Mouse (Mus musculus) embryonic facial prominence, embryonic 13.5 days (tissue): ENCODE measurements around the gene Cngb1. TPM values are rescaled to one million over a fixed set of nuclear protein-coding genes. Genes with fewer than 3 reads are reported as not detected.
"Not testable (repeated sequence)": the region's sequence is repeated elsewhere in the genome, so short reads cannot be mapped to it uniquely, and the experiment has no call there.

Experiments
- ATAC-seq: fragments of 200-750 bp; cut with Nextera tagmentation; 2 replicates; pipeline ENCODE4 v1.8.0; 2017; ENCODE audit warnings: low read depth; ENCODE audit not compliant: insufficient number of reproducible peaks, insufficient read depth, low FRiP score, low TSS enrichment
- H3K27ac ChIP-seq: fragments of 300-500 bp; sonication (generic); 2 replicates; pipeline ENCODE4 v1.5.1; 2015; ENCODE audit warnings: moderate library complexity, mild to moderate bottlenecking, inconsistent platforms
- H3K27me3 ChIP-seq: fragments of 300-500 bp; sonication (generic); 2 replicates; pipeline ENCODE4 v1.6.1; 2015; ENCODE audit warnings: mild to moderate bottlenecking, inconsistent platforms
- H3K36me3 ChIP-seq: fragments of 300-500 bp; sonication (generic); 2 replicates; pipeline ENCODE4 v1.6.1; 2015; ENCODE audit warnings: mild to moderate bottlenecking, inconsistent platforms
- H3K4me1 ChIP-seq: fragments of 300-500 bp; sonication (generic); 2 replicates; pipeline ENCODE4 v1.6.1; 2015; ENCODE audit warnings: inconsistent platforms
- H3K4me2 ChIP-seq: fragments of 300-500 bp; sonication (generic); 2 replicates; pipeline ENCODE4 v1.6.1; 2015; ENCODE audit warnings: moderate library complexity, mild to moderate bottlenecking, inconsistent platforms
- H3K4me3 ChIP-seq: fragments of 300-500 bp; sonication (generic); 2 replicates; pipeline ENCODE4 v1.5.1; 2015; ENCODE audit warnings: mild to moderate bottlenecking, inconsistent platforms
- H3K9ac ChIP-seq: fragments of 300-500 bp; sonication (generic); 2 replicates; pipeline ENCODE4 v1.6.1; 2015; ENCODE audit warnings: mild to moderate bottlenecking, inconsistent platforms
- H3K9me3 ChIP-seq: fragments of 300-500 bp; sonication (generic); 2 replicates; pipeline ENCODE4 v1.6.1; 2016; ENCODE audit warnings: inconsistent platforms
- WGBS: fragments of 180-500 bp; shearing (Covaris S2); methylation state at CpG from one replicate; pipeline ENCODE4 v1.1.7; 2015; ENCODE audit warnings: mixed read lengths; 5-methylcytosine and 5-hydroxymethylcytosine counted together
- polyA plus RNA-seq: library from polyadenylated mRNA; unstranded; fragments of >200 nt; fragmentation: Nextera tagmentation; extraction: Ambion mirVana; gene quantifications from 2 replicates; pipeline ENCODE4 v1.2.1, GENCODE M21; 2015

Gene Cngb1
- polyA plus RNA-seq, 1 experiment from 2014 or later, result 0.14 TPM

DNA sequence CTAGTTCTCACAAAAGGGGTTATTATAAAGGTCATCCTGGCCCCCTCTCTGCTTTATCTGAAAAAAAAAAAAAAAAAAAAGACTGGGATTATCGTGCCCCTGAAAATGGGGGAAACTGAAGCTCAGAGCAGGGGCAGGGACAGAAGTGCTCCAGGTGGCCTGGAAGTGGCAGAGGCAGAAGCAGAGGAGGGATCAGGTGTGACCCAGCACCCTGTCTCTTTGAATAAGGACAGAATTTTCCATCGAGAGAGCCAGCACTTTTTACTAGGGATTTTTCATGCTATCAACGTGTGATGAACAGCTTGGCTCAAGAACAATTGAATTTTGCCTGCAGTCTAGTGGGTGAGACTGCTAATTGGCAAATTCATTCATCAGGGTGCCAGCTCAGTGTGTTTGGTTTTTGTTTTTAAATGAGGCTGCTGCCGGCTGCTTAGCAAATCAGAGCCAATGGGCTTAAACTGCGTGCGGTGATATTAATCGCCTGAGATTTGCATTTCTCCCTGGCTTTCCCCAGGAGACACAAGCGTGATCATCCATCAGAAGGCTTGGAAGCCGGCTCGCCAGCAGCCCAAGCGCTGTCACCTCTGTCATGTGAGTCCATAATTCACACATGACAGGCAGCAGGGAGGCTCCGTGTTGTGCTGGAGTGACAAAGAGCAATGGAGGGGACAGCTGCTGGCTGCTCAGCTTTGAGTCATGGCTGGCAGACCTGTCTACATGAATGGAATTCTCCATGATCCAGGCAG is 63.4 kb downstream of the Cngb1 start:
- peaks cover 4% of the 10 kb centered on the region; the same call in 1 of the 2 replicates for H3K4me1 ChIP-seq
- no peak for ATAC-seq
- H3K4me3 ChIP-seq, result no peak overlapping the region
- no peak overlapping the region for H3K9ac ChIP-seq
- no peak overlapping the region for H3K4me2 ChIP-seq
- no peaks in the 10 kb centered on the region for H3K27me3 ChIP-seq
- no peaks in the 10 kb centered on the region for H3K36me3 ChIP-seq
- H3K9me3 ChIP-seq, result no peaks in the 10 kb centered on the region
- H3K27ac ChIP-seq, result no peak overlapping the region
- WGBS, result 64% methylated on average over 12 of the region's 12 CpGs

DNA sequence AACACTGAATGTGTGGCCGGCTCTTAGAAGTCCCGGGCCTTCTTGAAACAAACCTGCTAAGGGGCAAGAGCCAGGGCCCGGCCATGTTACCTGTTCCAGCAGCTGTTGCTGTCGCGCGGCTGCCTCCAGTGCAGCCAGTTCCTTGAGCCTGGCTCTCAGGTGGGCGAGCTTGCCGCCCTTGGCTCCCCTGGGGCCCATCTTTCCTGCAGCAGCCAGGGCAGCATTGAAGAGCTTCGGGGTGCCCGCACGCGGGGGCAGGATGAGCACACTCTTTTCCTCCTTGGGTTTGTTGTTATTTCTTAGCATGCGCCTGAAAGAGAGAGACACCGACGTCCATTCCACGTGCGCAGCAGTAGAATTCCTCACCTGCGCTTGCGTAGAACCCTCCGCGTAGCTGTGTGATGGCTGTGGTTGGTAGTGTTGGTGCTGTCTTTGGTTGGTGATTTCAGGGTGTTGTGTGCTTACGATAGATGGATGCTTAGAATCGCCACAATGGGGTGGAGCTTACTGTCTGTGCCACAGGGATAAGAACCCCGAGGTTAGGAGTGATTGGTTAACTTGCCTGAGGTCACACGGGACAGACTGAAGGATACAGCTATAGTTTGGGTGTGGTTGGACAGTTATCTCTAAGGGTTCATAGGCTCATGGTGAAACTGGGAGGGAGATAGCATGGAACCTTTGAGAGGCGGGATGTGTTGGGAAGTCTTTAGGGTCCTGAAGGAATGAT is 64.1 kb downstream of the Cngb1 start:
- H3K4me1 ChIP-seq, result peaks cover 4% of the 10 kb centered on the region; the same call in 1 of the 2 replicates
- no peaks in the 10 kb centered on the region for H3K9me3 ChIP-seq
- no peaks in the 10 kb centered on the region for H3K36me3 ChIP-seq
- H3K27ac ChIP-seq, result no peak overlapping the region
- no peak overlapping the region for H3K9ac ChIP-seq
- H3K27me3 ChIP-seq, result no peaks in the 10 kb centered on the region
- 83% methylated on average over 26 of the region's 26 CpGs for WGBS
- no peak overlapping the region for H3K4me3 ChIP-seq
- H3K4me2 ChIP-seq, result no peak overlapping the region
- ATAC-seq, result no peak

DNA sequence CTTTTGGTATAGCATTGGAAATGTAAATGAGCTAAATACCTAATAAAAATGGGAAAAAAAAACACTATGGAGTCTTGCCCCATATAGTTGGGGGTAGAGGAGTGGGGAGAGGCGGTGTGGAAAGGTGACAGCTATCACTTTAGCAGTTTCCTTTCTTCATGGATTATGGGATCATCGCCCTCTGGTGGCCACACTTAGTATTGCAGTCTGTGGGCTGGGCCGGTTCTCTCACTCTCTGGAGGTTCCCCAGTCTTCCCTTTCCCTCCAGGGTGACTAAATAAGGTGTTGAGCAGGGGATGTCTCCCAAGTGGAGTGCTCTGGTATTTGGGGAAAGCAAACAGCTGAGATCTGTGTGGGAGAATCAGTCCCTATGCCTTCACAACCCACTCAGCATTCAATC is 70.7 kb downstream of the Cngb1 start:
- 4% methylated on average over 3 of the region's 3 CpGs for WGBS
- H3K27me3 ChIP-seq, result no peaks in the 10 kb centered on the region
- no peak overlapping the region for H3K4me3 ChIP-seq
- ATAC-seq, result no peak
- H3K36me3 ChIP-seq, result no peaks in the 10 kb centered on the region
- no peaks in the 10 kb centered on the region for H3K9me3 ChIP-seq
- no peaks in the 10 kb centered on the region for H3K4me1 ChIP-seq
- no peak overlapping the region for H3K9ac ChIP-seq
- H3K27ac ChIP-seq, result no peak overlapping the region
- H3K4me2 ChIP-seq, result no peak overlapping the region

DNA sequence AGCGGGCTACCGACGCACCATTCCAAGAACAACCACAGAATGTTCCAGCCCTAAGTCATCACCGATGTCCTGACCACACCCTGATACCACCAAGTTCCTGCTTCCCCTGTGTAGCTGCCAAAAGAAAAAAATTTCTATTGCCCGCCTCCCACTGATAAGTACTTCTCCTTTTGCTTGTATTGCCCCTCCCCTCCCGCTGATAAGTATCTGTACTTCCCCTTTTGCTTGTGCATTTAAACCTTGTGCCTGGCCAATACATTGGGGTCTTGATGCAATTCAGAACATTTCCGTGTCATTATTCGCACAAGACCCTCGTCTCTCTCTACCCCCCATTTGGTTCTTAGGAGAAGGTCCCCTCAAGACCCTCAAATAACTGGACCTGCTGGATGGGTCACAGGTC is 76.3 kb downstream of the Cngb1 start:
- H3K4me2 ChIP-seq, ATAC-seq, H3K4me3 ChIP-seq, H3K36me3 ChIP-seq, H3K9ac ChIP-seq, H3K27me3 ChIP-seq, H3K27ac ChIP-seq, H3K9me3 ChIP-seq: not testable (repeated sequence)
- H3K4me1 ChIP-seq, result peaks cover 15% of the 10 kb centered on the region
- WGBS, result 89% methylated on average over 9 of the region's 9 CpGs

DNA sequence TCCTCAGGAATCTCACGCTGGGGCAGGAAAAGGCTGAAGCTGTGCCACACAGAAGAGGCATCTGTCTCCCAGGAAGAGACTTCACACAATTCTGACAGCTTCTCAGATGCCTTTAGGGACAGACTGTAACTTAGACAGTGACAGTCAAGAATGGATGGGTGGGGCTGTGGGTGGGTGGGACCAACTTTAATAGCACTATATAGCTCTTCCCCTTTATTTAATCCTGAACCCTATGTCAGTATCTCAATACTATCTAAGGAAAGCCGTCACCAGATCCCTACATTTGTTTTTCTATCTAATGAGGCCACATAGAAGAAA is 79.3 kb downstream of the Cngb1 start:
- H3K27ac ChIP-seq, result no peak overlapping the region
- ATAC-seq, result no peak
- no peak overlapping the region for H3K9ac ChIP-seq
- no peaks in the 10 kb centered on the region for H3K27me3 ChIP-seq
- WGBS, result 15% methylated on average over 2 of the region's 2 CpGs
- H3K4me3 ChIP-seq, result no peak overlapping the region
- H3K36me3 ChIP-seq, result no peaks in the 10 kb centered on the region
- H3K4me2 ChIP-seq, result no peak overlapping the region
- no peaks in the 10 kb centered on the region for H3K9me3 ChIP-seq
- H3K4me1 ChIP-seq, result peaks cover 15% of the 10 kb centered on the region

DNA sequence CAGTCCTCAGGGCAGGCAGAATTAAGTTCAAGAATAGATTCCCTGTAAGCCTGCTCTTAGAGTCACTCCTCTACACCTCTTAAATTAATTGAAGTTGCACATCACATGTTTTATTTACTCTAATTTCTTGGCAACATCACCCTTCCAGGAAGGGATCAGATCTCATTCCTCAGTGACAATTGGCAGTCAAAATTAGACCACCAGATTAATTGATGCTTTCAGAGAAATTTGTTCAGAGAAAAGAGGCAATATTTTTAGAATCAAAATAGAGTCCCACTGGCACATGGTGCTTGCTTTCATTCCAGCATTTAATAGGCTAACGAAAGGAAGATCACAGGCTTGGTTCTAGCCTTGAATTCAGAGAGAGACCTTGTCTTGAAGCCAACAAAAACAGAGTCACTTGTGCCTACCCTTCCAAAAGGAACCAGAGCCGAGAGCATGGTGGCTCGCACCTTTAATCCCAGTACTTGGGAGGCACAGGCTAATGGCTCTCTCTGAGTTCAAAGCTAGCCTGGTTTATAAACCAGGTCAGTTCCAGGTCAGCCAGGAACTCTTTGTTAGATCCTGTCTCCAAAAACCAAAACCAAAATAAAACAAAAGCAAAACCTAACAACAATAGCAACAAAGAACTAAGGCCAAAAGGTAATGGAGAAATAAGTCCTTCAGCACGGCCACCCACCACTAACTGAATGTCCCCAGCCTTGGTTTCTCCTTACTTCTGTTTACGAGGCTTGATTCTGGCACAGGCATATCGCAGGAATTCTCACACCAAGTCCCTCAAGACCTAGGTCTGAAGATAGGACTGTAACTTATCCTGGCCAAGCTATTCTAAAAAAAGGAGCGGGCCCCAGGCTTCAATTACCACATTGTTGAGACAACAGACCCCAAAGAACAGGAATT is 79.9 kb downstream of the Cngb1 start:
- H3K4me3 ChIP-seq, result no peak overlapping the region
- H3K9ac ChIP-seq, result no peak overlapping the region
- H3K4me2 ChIP-seq, result no peak overlapping the region
- H3K36me3 ChIP-seq, result no peaks in the 10 kb centered on the region
- peaks cover 15% of the 10 kb centered on the region for H3K4me1 ChIP-seq
- WGBS, result 42% methylated on average over 7 of the region's 7 CpGs
- H3K9me3 ChIP-seq, result no peaks in the 10 kb centered on the region
- no peaks in the 10 kb centered on the region for H3K27me3 ChIP-seq
- 0 out of 2 replicates have a peak overlapping the region, but pooled peaks have one; percentile 8 for H3K27ac ChIP-seq
- no peak for ATAC-seq

DNA sequence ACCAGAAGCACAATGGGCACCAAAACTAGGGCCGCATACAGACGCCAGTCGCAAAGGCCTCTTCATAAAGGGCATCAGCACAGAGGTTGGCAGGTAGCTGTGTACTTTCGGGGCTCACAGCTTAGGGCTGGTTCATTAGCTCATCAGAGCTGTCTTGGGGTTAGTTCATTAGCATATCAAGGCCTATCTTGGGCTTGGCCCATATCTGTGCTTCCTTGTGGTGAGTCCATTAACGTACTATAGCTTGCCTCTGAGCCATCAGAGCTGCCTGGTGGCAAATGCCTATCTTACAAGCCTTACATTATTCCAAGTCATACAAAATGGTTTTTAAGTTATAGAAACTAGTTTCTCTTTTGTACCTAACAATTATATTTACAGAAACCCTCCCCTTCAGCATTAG is 82.4 kb downstream of the Cngb1 start:
- WGBS, result 90% methylated on average over 5 of the region's 5 CpGs
- Histone ChIP-seq H3K4me2 (no peak overlapping the region), H3K36me3 (no peaks in the 10 kb centered on the region), H3K9ac (no peak overlapping the region), H3K4me3 (no peak overlapping the region), H3K9me3 (no peaks in the 10 kb centered on the region), H3K27me3 (no peaks in the 10 kb centered on the region), H3K4me1 (peaks cover 20% of the 10 kb centered on the region), H3K27ac (no peak overlapping the region)
- ATAC-seq, result no peak

DNA sequence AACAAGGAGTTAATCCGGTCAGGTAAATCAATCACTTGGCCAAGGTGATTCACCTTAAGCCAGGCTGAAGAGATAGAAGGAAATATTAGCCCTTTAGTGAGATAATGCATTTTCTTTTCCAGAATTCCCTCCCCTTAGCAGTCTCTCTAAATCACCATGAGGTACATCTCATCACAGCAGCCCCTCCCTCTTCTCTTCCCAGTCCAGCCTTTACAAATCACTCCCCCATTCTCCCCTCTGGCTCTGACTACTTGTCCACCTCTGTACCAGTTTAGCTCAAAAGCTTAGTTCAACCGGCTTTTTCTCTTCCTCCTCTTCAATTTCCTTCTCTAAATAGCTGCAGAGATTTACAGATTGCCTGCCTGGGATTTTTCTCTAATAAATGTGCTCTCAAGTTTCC is 85.3 kb downstream of the Cngb1 start:
- Histone ChIP-seq H3K4me3 (no peak overlapping the region), H3K9me3 (no peaks in the 10 kb centered on the region), H3K4me1 (peaks cover 9% of the 10 kb centered on the region; the same call in 1 of the 2 replicates), H3K9ac (no peak overlapping the region), H3K36me3 (no peaks in the 10 kb centered on the region), H3K4me2 (no peak overlapping the region), H3K27ac (no peak overlapping the region), H3K27me3 (no peaks in the 10 kb centered on the region)
- WGBS, result 24% methylated on average over 2 of the region's 2 CpGs
- no peak for ATAC-seq

DNA sequence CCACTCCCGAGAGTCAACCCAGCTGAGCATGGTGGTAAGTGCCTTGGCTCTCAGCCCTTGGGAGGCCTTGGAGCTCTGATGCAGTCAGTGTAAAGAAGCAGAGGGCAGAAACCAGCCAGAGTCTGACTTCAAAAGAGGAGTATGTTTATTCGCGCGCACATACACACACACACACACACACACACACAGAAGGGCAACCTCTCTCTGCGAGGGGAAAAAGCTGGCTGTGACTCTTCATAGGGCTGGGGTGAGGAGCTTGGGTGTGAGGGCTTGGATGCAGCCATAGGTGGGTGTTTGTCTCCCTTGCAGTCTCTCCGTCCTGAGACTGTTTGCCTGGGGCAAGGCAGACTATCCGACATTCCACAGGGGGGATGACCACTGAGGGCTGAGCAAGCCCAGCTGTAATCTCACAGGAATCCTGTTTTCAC is 85.8 kb downstream of the Cngb1 start:
- Histone ChIP-seq H3K27me3 (no peaks in the 10 kb centered on the region), H3K9ac (no peak overlapping the region), H3K36me3 (no peaks in the 10 kb centered on the region), H3K27ac (no peak overlapping the region), H3K9me3 (no peaks in the 10 kb centered on the region), H3K4me1 (0 out of 2 replicates have a peak, but pooled peaks cover 6% of the 10 kb centered on the region), H3K4me3 (no peak overlapping the region), H3K4me2 (no peak overlapping the region)
- WGBS, result 44% methylated on average over 7 of the region's 7 CpGs
- ATAC-seq, result no peak

DNA sequence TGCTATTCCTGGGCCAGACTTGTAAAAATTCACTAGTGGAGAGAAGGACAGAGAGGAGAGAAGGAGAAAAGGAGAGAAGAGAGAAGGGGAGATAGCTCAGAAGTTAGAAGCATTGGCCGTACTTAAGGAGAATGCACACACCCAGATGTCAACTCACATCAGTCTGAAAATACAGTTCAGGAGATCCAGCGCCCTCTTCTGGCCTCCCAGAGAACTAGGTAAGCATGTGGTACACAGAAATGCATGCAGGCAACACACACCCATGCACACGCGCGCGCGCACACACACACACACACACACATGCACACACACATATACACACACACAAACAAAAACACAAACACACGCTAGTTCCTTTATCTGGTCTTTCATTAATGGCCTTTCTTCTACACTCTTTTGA is 86.8 kb downstream of the Cngb1 start:
- WGBS, result 86% methylated on average over 8 of the region's 8 CpGs
- Histone ChIP-seq H3K4me1 (0 out of 2 replicates have a peak, but pooled peaks cover 6% of the 10 kb centered on the region), H3K9me3 (no peaks in the 10 kb centered on the region), H3K4me2 (no peak overlapping the region), H3K4me3 (no peak overlapping the region), H3K9ac (no peak overlapping the region), H3K27me3 (no peaks in the 10 kb centered on the region), H3K36me3 (no peaks in the 10 kb centered on the region), H3K27ac (no peak overlapping the region)
- no peak for ATAC-seq

DNA sequence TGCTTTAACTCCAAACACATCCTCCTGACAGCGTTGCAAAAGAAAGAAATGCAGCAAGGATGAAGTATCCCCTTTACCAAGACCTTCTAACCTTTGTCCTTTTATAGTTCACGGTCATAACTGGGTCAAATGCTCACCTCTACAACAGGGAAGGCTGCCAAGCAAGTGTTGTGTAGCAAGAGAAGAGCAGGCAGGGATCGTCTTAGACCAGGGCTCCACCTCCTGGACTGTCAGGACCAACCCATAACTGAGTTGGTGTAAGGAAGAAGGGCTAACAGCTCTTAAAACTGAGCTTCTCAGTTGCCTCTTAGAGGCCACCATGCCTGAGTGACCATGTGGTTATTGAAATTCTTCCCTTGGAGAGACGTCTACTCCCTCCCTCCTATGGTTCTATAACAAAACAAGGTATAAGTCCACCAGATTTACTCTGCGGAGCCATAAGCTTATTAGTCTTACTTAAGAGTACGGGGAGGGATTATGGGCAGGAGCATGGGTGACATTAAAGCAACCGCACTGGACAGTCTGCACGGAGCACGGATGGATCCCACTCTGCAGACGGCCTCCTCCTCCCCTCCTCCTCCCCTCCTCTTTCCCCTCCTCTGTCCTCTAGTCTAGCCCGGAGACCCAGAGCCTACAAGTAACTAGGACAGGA is 90.5 kb downstream of the Cngb1 start:
- Histone ChIP-seq H3K4me2 (no peak overlapping the region), H3K27me3 (no peaks in the 10 kb centered on the region), H3K4me3 (no peak overlapping the region), H3K27ac (no peak overlapping the region), H3K9ac (no peak overlapping the region), H3K4me1 (0 out of 2 replicates have a peak, but pooled peaks cover 5% of the 10 kb centered on the region), H3K36me3 (no peaks in the 10 kb centered on the region), H3K9me3 (no peaks in the 10 kb centered on the region)
- no peak for ATAC-seq
- WGBS, result 74% methylated on average over 11 of the region's 11 CpGs
